Mouse (Mus musculus): ENCODE results near the gene Lancl2. TPM values are rescaled to one million over a fixed set of nuclear protein-coding genes. Genes with fewer than 3 reads are reported as not detected.

Gene Lancl2
- polyA plus RNA-seq, 1 experiment from 2014 or later: 93.2 TPM

DNA sequence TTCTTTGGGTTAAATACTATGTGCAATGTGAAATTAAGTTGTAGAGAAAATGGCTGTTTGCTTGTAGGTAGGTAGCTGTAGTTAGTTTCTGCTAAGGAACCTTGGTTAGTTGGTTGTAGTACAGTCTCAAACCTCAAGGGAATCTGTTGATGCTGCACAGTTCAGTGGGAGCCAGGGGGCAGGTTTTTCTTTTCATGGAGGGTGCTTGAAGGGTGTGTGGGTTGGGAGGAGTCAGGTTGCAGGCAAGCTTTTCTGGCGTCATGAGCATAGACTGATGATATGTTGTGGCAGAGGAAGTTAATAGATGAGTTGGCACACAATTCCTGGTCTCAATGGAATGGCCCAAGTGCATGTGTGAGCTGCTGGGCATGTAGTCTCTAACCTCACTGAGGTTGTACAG, 9.4 kb downstream of the Lancl2 start:
- H3K27ac ChIP-seq: no peak overlapping the region
- no peak for ATAC-seq (ENCODE audit: low FRiP score)

DNA sequence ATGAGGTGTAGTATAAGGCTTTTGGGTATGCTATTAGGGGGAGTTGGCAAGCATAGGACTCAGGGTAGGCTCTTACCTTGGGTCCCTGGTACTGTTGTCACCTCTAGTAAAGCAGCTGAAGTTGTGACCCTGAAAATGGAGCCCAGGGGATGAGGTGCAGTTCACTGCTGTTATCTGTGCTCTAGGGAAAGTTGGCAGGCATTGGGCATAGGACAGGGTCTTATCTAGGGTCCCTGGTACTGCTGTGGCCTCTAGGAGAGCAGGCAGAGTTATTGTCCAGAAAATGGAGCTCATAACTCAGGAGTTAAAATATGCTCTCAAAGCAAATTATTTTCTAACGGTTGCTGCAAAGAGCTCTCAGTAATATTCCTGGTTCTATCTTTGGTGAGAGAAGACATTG, 19.0 kb downstream of the Lancl2 start:
- DNase-seq (ENCODE audit: low spot score) (no peak), ATAC-seq (ENCODE audit: low FRiP score) (no peak)
- no peak overlapping the region for H3K4me2 ChIP-seq (replicated peaks)
- no peak overlapping the region for H3K9ac ChIP-seq
- WGBS: 96% methylated on average over 1 of the region's 1 CpGs
- no peak overlapping the region for H3K4me3 ChIP-seq (replicated peaks; ENCODE audit: low read length)
- H3K36me3 ChIP-seq (replicated peaks; ENCODE audit: control insufficient read depth, insufficient read depth): peaks cover 26% of the 10 kb centered on the region
- no peak overlapping the region for H3K27ac ChIP-seq
- no peaks in the 10 kb centered on the region for H3K27me3 ChIP-seq (ENCODE audit: control insufficient read depth, insufficient read depth, low read length)
- no peaks in the 10 kb centered on the region for H3K9me3 ChIP-seq (ENCODE audit: control insufficient read depth, low read length)
- H3K4me1 ChIP-seq (replicated peaks; ENCODE audit: control insufficient read depth, insufficient read depth, low read length): no peaks in the 10 kb centered on the region

More for the DNA sequence above, 9.4 kb downstream of the Lancl2 start:
- Histone ChIP-seq H3K9me3 (ENCODE audit: control insufficient read depth, low read length) (no peaks in the 10 kb centered on the region), H3K4me2 (replicated peaks) (no peak overlapping the region), H3K4me1 (replicated peaks; ENCODE audit: control insufficient read depth, insufficient read depth, low read length) (no peaks in the 10 kb centered on the region; the same call in 1 of the 2 replicates), H3K4me3 (replicated peaks; ENCODE audit: low read length) (no peak overlapping the region), H3K36me3 (replicated peaks; ENCODE audit: control insufficient read depth, insufficient read depth) (peaks cover 7% of the 10 kb centered on the region; the same call in 1 of the 2 replicates), H3K9ac (no peak overlapping the region), H3K27me3 (ENCODE audit: control insufficient read depth, insufficient read depth, low read length) (no peaks in the 10 kb centered on the region)
- 30% methylated on average over 1 of the region's 1 CpGs for WGBS
- DNase-seq (ENCODE audit: low spot score): no peak

DNA sequence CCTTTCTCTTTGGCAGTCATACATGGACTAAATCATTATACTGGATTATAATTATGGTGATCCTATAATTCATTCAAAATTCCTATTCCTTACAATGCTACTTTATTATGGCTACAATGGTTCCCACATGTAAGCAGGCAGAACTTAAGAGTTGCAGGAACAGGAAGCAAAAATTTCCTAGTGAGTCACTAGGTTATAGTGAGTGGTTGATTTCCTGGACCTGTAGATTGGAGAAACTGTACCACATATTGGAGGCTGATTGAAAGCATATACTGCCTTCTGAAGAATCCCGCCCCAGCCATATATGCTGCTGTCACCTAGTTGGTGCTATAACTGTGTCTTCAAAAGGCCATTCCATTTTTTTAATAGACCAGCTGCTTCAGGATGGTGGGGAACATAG, 40.4 kb downstream of the Lancl2 start:
- ATAC-seq (ENCODE audit: low FRiP score) (no peak), DNase-seq (ENCODE audit: low spot score) (no peak)
- H3K9ac ChIP-seq: no peak overlapping the region
- WGBS: 100% methylated on average over 1 of the region's 1 CpGs
- H3K9me3 ChIP-seq (ENCODE audit: control insufficient read depth, low read length): no peaks in the 10 kb centered on the region
- peaks cover 17% of the 10 kb centered on the region for H3K36me3 ChIP-seq (replicated peaks; ENCODE audit: control insufficient read depth, insufficient read depth)
- no peak overlapping the region for H3K4me2 ChIP-seq (replicated peaks)
- no peaks in the 10 kb centered on the region for H3K4me1 ChIP-seq (replicated peaks; ENCODE audit: control insufficient read depth, insufficient read depth, low read length)
- no peaks in the 10 kb centered on the region for H3K27me3 ChIP-seq (ENCODE audit: control insufficient read depth, insufficient read depth, low read length)
- H3K27ac ChIP-seq: no peak overlapping the region
- H3K4me3 ChIP-seq (replicated peaks; ENCODE audit: low read length): no peak overlapping the region

DNA sequence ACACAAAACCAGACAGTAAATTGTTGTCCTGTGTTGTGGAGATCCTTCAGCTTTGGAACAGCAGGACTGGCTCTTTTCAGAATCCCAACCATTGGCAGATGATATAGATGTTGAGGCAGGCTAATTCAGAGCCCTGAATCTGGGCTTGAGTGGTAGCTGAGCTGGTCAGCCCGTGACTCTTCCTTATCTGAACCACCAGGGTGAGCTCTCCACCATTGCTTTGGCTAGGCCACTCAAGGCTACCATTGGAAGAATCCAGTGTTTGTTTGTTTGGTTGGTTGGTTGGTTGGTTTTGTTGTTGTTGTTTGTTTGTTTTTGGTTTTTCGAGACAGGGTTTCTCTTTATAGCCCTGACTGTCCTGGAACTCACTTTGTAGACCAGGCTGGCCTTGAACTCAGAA, 41.0 kb downstream of the Lancl2 start:
- Histone ChIP-seq H3K4me1 (replicated peaks; ENCODE audit: control insufficient read depth, insufficient read depth, low read length) (no peaks in the 10 kb centered on the region), H3K9me3 (ENCODE audit: control insufficient read depth, low read length) (no peaks in the 10 kb centered on the region), H3K36me3 (replicated peaks; ENCODE audit: control insufficient read depth, insufficient read depth) (peaks cover 12% of the 10 kb centered on the region), H3K27ac (no peak overlapping the region), H3K27me3 (ENCODE audit: control insufficient read depth, insufficient read depth, low read length) (no peaks in the 10 kb centered on the region), H3K4me2 (replicated peaks) (no peak overlapping the region), H3K9ac (no peak overlapping the region), H3K4me3 (replicated peaks; ENCODE audit: low read length) (no peak overlapping the region)
- WGBS: 87% methylated on average over 2 of the region's 2 CpGs
- DNase-seq (ENCODE audit: low spot score): no peak
- ATAC-seq (ENCODE audit: low FRiP score): no peak

DNA sequence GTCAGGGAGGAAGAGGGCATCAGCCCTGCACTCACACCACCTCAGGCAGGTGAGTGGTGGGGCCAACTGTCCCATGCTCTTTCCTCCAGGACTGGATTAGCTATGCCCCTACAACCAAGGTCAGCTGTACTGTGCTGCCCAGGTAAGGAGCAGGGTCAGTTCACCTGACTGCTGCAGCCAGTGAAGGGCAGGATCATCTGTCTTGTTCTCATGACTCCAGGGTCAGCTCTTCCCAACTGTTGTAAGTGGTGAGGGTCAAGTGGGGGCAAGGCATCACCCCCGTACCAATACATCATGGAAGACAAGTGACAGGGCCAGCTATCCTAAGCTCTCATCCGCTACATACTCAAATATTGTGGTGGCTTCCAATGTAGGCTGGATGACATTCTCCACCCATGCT, 41.8 kb downstream of the Lancl2 start:
- Histone ChIP-seq H3K9me3 (ENCODE audit: control insufficient read depth, low read length) (no peaks in the 10 kb centered on the region), H3K36me3 (replicated peaks; ENCODE audit: control insufficient read depth, insufficient read depth) (peaks cover 6% of the 10 kb centered on the region; the same call in 1 of the 2 replicates), H3K27ac (no peak overlapping the region), H3K27me3 (ENCODE audit: control insufficient read depth, insufficient read depth, low read length) (no peaks in the 10 kb centered on the region), H3K4me3 (replicated peaks; ENCODE audit: low read length) (no peak overlapping the region), H3K4me1 (replicated peaks; ENCODE audit: control insufficient read depth, insufficient read depth, low read length) (no peaks in the 10 kb centered on the region), H3K4me2 (replicated peaks) (no peak overlapping the region), H3K9ac (no peak overlapping the region)
- 91% methylated on average over 2 of the region's 2 CpGs for WGBS
- no peak for DNase-seq (ENCODE audit: low spot score)
- no peak for ATAC-seq (ENCODE audit: low FRiP score)

DNA sequence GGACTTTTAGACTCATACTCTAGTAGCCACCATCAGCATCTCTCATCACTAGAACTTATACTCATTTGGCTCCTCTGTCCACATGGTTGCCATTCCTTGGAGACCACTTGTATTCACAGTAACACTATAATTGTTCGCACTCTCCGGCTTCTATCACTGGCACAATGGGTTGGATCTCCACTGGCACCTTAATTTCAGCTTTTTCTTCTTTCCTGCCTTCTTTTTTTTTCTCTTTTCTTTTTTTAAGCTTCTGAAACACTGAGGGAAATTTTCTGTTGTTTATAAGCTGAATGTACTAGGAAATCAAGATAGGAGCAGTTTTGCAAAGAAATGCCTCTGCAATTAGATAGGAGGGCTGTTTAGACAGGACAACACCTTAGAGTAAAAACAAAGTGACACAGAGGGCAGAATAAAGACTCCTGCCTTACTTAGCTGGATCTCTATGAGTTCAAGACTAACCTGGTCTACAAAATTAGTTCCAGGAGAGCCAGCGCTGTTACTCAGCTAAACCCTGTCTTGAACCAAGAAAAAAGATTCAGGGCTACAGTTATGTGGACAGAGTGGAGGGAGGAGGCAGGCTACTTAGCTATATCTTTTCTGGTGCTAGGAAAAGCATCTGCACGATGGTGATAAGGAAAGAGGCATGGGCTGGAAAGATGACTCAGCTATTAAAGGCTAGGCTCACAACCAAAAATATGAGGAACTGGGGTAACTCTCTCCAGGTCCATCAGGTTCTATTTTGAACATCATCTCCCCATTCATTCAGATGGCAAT, 42.8 kb downstream of the Lancl2 start:
- Histone ChIP-seq H3K4me2 (replicated peaks) (no peak overlapping the region), H3K9me3 (ENCODE audit: control insufficient read depth, low read length) (no peaks in the 10 kb centered on the region), H3K9ac (no peak overlapping the region), H3K4me3 (replicated peaks; ENCODE audit: low read length) (no peak overlapping the region), H3K27me3 (ENCODE audit: control insufficient read depth, insufficient read depth, low read length) (no peaks in the 10 kb centered on the region), H3K36me3 (replicated peaks; ENCODE audit: control insufficient read depth, insufficient read depth) (peaks cover 2% of the 10 kb centered on the region; the same call in 1 of the 2 replicates), H3K4me1 (replicated peaks; ENCODE audit: control insufficient read depth, insufficient read depth, low read length) (no peaks in the 10 kb centered on the region), H3K27ac (no peak overlapping the region)
- DNase-seq (ENCODE audit: low spot score) (no peak), ATAC-seq (ENCODE audit: low FRiP score) (no peak)
- WGBS: 94% methylated on average over 4 of the region's 4 CpGs

DNA sequence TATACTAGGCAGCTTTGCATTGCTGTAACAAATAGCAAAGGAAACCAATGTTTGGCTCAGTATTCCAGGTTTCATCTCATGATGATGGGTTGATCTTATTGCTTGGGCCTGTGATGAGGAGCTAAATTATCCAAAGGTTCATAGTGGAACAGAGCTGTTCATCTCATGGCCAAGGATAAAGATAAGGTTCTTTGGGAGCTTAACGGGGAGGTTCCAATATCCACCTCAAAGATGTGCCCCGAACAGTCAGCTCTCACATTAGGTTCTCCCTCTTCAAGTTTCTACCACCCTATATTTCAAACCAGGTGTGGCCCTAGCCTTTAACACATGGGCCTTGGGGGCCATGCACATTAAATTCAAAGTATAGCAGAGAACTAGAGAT, 43.4 kb downstream of the Lancl2 start:
- Histone ChIP-seq H3K4me3 (replicated peaks; ENCODE audit: low read length) (no peak overlapping the region), H3K27ac (no peak overlapping the region), H3K9ac (no peak overlapping the region), H3K36me3 (replicated peaks; ENCODE audit: control insufficient read depth, insufficient read depth) (no peaks in the 10 kb centered on the region), H3K4me2 (replicated peaks) (no peak overlapping the region), H3K9me3 (ENCODE audit: control insufficient read depth, low read length) (no peaks in the 10 kb centered on the region), H3K4me1 (replicated peaks; ENCODE audit: control insufficient read depth, insufficient read depth, low read length) (no peaks in the 10 kb centered on the region), H3K27me3 (ENCODE audit: control insufficient read depth, insufficient read depth, low read length) (no peaks in the 10 kb centered on the region)
- ATAC-seq (ENCODE audit: low FRiP score) (no peak), DNase-seq (ENCODE audit: low spot score) (no peak)
- WGBS: 96% methylated on average over 2 of the region's 2 CpGs

DNA sequence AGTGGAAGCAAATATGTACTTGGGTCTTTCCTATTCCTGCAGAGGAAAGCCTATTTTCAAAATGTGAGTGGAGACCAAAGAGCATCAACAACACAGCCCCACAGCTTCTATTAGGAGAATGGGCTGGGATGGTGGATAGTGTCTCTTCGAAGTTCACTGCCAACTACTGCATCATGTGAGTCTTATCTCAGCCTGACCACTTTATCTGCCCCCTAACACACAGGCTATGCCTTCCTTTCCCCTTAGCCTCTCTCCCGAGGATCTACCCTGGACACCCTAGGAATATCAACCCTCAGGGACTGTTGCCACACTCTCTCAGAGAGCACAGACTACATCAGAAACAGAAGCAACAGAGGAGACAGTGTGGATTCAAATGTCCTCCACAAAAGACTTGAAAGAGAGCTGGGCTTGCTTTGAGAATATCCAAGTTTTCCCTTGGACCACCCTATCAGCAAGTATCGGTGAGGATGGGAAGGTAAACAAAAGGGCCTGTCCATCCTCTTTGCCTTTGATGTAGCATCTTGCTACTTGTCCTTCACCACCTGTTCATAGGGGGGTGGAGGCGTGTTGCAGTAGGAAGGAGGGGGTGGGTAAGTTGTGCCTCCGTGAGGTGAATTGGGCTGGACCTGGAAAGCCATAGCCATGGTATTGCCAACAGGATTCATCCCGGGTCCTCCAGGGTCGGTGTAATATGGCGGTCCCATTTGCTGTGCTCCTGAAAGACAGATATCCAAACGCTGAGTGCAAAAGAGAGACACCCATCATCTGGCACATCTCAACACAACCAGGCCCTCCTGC, 51.8 kb downstream of the Lancl2 start:
- Histone ChIP-seq H3K4me2 (replicated peaks) (no peak overlapping the region), H3K27ac (no peak overlapping the region), H3K9me3 (ENCODE audit: control insufficient read depth, low read length) (no peaks in the 10 kb centered on the region), H3K4me1 (replicated peaks; ENCODE audit: control insufficient read depth, insufficient read depth, low read length) (no peaks in the 10 kb centered on the region), H3K9ac (no peak overlapping the region), H3K36me3 (replicated peaks; ENCODE audit: control insufficient read depth, insufficient read depth) (peaks cover 43% of the 10 kb centered on the region), H3K4me3 (replicated peaks; ENCODE audit: low read length) (no peak overlapping the region), H3K27me3 (ENCODE audit: control insufficient read depth, insufficient read depth, low read length) (no peaks in the 10 kb centered on the region)
- 97% methylated on average over 9 of the region's 9 CpGs for WGBS
- ATAC-seq (ENCODE audit: low FRiP score) (no peak), DNase-seq (ENCODE audit: low spot score) (no peak)

DNA sequence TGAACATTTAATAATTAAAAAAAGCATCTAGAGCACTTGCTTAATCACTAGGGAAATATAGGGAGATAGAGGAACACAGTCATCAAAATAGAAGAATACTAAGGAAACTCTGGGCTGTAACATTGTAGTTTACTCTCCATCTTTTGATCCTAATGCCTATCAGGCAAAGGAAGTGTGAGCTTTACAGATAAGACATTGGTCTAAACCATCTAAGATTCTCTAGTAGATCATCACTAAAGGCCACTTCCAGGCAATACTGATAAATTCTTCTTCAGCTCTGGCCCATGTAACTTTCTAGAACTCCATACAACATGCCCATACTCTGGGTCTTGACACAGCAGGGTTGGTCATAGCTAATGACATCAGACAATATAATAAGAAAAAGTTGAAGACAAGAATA, 60.7 kb downstream of the Lancl2 start:
- H3K4me3 ChIP-seq (replicated peaks; ENCODE audit: low read length): no peak overlapping the region
- H3K27ac ChIP-seq: no peak overlapping the region
- DNase-seq (ENCODE audit: low spot score) (no peak), ATAC-seq (ENCODE audit: low FRiP score) (no peak)
- H3K36me3 ChIP-seq (replicated peaks; ENCODE audit: control insufficient read depth, insufficient read depth): peaks cover 34% of the 10 kb centered on the region
- no peak overlapping the region for H3K4me2 ChIP-seq (replicated peaks)
- no peaks in the 10 kb centered on the region for H3K4me1 ChIP-seq (replicated peaks; ENCODE audit: control insufficient read depth, insufficient read depth, low read length)
- H3K27me3 ChIP-seq (ENCODE audit: control insufficient read depth, insufficient read depth, low read length): no peaks in the 10 kb centered on the region
- no peak overlapping the region for H3K9ac ChIP-seq
- no peaks in the 10 kb centered on the region for H3K9me3 ChIP-seq (ENCODE audit: control insufficient read depth, low read length)

All from hindbrain, embryonic 14.5 days (tissue).